Mouse (Mus musculus) layer of hippocampus, postnatal 10 days (tissue): ENCODE measurements around the gene Wwtr1. TPM values are rescaled to one million over a fixed set of nuclear protein-coding genes. Genes with fewer than 3 reads are reported as not detected.

Source experiments
- DNase-seq, 2 experiments: peaks; one replicate each; pipeline ENCODE4 v3.0.0; 2021; ENCODE audit warnings: low spot score in 2 of 2
- microRNA-seq, 2 experiments: library from miRNA; unstranded; fragments of <30 nt; microRNA quantifications; one replicate each; pipeline ENCODE4 v1.2.0; 2021
- total RNA-seq, 2 experiments: library from RNA; stranded (reverse); gene quantifications; 2 replicates each; pipeline ENCODE4 v1.2.3; 2021

Gene Wwtr1
- total RNA-seq, 2 experiments from 2014 or later = 24.2 to 26.1 TPM

DNA sequence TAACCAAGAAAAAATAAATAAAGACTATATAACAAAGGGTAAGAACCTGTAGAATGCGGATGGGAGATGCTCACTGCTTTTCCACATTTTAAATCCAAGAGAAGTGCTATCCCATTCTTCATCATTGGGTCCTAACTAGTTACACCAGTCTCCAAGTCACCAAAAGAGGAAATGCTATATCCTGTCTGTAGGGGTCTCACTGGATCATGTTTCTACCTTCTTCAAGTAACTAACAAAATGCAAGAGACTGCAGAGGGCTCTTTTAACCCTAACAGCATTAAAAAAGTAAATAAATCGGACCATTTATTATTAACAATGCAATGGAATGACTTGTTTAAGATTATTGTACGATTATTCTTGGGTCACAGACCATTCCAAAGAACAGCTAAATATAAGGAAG, 109.4 kb downstream of the Wwtr1 start:
- no peak for DNase-seq

DNA sequence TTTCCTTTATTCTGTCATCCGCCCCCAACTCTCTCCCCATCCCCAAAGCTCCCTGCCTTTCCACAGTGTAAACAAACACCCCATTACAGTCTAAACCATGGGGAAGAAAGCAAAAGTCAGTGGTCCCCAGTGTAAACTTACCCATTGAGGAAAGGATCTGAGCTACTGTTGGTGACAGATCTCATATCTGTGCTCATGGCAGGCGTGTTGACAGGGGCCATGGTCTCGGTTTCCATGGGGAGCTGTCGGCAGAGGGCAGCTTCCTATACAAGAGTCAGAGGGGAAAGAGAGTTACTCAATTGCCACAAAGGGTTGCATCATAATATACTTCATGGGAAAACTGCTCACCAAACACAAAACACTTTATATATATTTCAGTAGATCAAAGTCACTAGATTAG, 112.4 kb downstream of the Wwtr1 start:
- no peak for DNase-seq

DNA sequence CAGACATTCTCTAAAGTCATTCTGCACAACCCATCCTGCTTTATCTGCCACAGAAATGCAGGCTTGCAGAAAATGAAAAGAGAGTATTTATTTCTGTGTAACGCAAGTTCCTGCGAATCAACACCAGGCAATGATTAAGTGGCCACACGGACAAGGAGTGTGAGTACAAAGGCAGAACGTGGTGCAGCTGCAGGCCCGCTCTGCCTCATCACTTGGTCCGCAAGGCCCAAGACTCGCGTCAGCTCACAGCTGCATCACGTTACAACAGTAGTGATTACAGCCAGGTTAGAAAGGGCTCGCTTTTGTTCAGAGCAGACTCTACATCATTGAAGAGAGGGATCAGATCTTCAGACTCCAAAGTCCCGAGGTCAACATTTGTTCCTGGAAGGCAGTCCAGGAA, 117.1 kb downstream of the Wwtr1 start:
- no peak for DNase-seq

DNA sequence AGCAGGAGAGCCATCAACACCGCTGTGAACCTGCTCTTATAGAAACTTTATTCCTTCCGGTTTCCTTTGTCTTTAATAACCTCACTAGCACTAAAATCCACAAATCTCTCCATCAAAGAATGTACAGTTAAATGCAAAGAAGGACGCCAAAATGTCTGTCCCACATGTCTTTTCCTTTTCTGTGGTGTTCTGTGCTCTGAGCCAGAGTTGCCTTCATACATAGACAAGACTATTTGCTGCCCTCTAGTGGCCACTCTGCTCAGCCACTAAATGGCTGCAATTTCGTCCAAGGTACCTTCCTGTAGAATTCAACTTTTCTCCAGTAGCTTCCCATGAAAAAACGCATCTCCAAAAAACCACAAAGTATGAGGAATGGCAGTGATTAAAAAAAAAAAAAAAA, 127.3 kb downstream of the Wwtr1 start:
- DNase-seq = peak; percentile 75 to 78

DNA sequence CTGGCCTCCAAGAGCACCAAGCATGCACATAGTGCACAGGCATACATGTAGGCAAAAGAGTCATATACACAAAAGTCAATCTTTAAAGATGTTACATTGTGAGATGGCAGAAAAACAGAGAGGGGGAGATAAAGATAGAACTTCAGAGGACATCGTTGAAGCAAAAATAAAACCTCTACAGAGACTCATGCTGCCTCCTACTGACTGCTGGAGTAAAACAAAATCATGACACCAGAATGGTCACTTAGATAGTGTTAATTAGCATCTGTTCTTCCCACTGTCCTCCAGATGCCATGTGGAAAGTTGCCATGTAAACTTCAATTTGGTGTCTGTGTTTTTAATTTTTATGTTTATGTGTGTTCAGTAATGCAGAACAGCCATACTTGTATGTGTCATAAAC, 127.8 kb downstream of the Wwtr1 start:
- no peak for DNase-seq

DNA sequence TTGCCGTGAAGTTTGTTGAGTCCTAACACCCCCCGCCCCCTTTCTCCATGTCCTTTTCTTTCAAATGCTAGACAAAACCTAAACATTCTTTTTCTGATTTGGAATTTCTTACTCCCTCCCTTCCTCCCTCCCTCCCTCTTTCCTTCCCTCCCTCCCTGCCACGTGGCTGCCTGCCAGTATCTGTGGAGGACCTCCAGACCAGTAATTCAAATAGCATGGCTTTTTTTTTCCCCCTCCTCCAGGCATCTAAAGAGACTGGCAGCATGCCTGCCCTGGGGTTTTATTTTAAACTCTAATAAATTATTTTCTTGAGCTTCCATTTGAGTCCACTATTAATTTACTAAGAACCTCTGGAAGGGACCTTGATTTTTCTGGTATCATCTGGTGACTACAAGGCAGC, 130.0 kb downstream of the Wwtr1 start:
- no peak for DNase-seq

DNA sequence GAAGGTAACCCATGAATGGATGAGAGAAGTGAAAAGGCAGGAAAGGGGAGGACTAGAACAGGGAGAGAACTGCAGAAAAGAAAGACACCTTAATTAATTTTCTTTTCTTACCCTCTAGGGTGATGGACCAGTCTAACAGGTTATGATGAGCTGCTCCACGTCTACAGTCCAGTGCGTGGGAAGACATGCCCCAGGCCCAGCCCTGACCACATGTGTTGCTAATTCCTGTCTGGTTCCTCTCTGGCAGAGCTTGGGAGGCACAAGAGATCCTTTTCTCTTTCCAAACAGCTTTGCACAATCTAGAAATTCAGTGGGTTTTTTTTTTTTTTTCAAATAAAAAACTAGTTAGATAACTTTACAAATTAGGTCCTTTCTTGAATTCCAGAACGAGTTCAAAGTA, 134.8 kb downstream of the Wwtr1 start:
- DNase-seq = no peak

DNA sequence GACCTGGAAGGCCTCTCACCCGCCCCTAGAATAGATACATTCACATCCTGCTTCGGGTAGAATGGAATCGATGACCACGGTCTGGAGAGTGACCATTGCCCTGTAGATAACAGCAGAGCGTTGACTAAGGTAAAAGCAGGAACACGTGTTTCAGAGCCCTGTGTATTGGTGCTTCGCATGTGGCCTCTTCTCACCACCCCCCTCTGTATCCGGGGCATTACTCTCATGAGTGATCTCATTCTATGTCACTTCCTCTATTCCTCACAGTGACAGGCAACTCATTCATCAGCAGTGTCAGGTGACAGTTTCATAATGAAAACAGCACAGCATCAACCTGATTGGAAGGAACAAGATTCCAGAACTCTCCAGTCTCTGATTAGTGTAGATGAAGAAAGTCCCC, 140.3 kb downstream of the Wwtr1 start:
- no peak for DNase-seq

DNA sequence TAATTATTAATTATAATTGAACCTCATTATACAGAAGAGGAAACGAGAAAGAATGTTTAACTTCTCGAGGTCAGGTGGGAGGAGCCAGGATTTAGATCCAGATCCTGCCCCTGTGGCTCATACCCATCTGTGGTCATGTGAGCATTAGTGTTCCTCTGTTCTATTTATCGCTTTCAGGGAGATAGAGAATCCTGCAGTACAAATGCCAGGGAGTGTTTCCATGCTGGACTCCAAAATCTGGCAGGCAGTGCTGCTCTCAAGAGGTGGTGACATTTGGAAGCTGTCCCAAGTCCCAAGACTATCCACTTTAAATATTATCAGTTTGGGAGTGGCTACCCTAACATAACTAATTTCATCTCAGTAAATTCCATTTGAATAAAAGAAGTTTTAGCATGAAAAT, 144.0 kb downstream of the Wwtr1 start:
- no peak for DNase-seq

DNA sequence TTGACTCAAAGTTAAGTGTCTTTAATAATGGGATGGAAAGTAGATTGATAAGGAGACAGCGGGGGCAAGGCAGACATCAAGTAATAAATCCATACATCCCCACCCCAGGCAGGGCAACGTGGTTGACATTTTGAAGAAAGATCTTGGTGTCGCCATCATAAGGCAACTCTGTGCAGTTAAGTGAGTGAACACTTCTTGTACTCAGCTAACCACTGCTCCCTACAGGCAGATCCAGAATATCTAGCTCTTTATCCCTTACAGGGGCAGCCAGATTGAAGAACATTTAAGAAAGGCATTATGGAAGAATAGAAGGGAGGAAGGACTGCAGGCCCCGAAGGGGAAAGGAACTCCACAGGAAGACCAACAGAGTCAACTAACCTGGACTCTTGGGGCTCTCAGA, 146.2 kb downstream of the Wwtr1 start:
- DNase-seq = no peak

DNA sequence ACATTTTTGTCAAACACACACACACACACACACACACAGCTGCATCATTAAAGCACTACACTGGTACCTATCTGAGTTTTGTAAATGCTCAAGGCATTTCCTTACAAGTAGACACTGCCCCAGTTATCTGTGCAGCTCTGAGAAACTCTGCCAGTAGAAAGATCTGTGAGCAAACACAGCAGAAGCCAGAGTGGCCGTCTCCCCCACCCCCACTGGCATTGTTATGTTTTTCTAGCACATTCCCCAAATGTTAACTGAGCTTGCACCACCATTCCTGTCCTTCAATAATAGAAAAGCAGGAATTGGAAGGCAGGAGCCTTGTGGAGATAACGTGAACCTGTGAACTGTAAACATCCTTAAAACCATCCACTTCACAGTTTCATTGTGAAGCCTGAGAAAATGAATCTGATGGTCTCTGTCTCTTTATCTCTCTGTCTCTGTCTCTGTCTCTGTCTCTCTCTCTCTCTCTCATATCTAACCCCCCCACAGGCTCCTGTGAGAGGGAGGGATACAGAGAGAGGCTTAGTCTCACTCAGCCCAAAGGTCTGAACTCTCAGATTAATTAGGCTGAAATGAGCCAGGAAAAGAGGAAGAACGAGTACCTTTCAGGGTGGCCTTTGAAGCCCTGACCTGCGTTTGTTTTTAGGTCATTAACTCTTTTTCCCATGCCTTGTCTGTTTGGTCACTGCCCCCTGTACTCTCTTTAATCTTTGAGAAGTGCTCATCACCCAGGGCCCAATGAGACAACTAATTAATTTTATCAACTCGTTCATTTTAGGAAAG, 146.8 kb downstream of the Wwtr1 start:
- no peak for DNase-seq

DNA sequence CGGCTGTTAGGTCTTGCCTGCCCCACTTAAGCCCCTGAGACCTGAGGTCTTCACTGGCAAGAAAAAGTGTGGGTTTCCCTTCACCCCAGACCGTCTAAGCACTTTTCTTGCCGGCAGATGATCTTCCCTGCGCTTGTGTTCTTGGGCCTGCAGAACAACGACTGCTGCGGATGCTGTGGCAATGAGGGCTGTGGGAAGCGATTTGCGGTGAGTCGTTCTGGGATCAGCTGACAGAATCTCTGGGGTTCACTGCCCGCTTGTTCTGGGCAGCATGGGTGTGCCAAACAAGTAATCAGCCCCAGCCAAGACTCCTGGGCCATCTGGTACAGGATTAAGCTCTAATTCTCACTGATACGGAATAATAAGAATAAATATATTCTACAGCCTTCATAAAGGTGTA, 149.4 kb downstream of the Wwtr1 start:
- no peak for DNase-seq

DNA sequence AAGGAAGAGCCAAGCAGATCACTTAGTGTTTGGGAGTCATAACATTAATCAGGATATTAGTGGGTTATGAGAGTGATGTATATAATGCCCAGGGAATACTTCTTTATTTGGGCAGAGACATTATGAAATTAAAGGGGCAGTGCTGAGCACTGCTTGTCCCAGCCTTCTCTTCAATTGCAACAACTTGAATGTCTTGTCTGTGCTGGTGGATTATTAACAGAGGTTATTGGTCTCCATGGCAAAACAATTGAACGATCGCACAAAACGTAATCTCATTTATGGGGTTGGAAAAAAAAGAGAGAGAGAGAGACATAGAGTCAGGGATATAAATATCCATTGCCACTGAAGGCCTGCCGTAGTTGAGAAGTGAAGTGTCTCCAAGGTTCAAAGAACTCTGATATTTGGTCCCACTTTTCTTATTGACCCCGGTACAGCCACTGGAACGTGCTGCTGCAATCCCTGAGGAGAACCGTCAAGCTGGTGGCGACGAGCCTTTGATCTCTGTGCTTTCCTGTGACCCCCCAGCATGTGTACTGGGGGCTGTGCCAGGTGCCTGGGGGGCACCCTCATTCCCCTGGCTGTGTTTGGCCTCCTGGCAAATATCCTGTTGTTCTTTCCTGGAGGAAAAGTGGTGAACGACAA, 150.5 kb downstream of the Wwtr1 start, which contains the start of gene Tm4sf4:
Tm4sf4 (plus strand) TSS at position 226 of the 642 bp plus-strand sequence.
- no peak for DNase-seq

DNA sequence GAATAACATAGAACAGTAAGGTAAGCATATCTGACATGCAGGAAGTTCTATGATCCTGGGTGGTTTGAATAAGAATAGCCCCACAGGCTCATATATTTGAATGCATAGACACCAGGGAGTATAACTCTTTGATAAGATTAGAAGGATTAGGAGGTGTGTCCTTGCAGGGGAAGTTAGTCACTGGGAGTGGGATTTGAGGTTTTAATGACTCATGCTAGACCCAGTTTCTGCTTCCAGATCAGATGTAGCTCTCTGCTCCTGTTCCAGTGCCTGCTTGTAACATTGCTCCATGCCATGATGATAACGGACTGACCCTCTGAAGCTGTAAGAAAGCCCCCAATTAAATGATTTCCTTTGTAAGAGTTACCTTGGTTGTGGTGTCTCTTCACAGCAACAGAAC, 155.1 kb downstream of the Wwtr1 start:
- no peak for DNase-seq

DNA sequence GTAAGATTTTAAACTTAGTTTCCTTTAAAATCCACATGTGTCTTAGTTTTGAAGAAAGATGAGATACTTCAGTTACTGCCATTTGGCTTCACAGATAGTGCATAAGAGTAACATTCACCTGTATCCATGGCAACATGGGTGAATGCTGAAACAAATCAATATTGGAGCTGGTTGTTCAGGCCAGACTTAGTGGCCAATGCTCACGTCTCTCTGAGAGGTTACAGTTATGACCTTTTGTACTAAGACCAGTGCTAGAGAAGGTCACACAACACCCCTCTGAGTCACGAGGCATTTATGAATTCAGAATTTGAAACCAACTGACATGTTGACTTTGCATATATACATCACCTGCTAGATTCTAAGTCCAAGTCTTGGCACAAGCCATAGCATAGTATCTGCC, 155.5 kb downstream of the Wwtr1 start:
- no peak for DNase-seq

DNA sequence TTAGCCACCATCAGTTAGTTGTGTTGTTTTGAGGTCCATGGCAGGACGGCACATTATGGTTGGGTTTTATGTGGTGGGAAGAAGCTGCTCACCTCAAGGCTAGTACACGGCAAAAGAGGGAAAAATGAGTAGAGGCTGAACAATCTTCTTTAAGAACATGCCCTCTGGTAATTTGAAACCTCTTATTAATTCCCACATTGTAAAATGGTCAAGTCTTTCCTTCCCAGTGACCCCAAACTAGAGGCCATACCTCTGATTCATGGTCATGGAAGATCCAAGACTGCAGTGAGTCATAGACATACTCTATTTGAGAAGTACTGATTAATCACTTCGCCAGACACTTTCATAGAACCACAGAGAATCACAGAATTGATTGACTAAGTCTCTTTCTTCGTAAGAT, 164.2 kb downstream of the Wwtr1 start:
- DNase-seq = no peak

Small RNAs within 50 kb of the gene (microRNA-seq; reads per million reads assigned to microRNA genes)
- gene Mir6377 = 0 reads per million in 2 experiments

Other genes with a start within 250 kb of the Wwtr1 start
- gene Tm4sf4, start 150.6 kb downstream of the Wwtr1 start, total RNA-seq = not detected
- 10 to 100 TPM; 23.4 to 26.7 TPM for gene Commd2, start 75.8 kb upstream of the Wwtr1 start, total RNA-seq
- 1 to 10 TPM; 1.6 to 1.9 TPM for gene Ankub1, start 116.9 kb upstream of the Wwtr1 start, total RNA-seq
- 10 to 100 TPM; 59.9 to 61.5 TPM for gene Rnf13, start 160.2 kb upstream of the Wwtr1 start, total RNA-seq